Mouse (Mus musculus): Measurements from ENCODE around the gene Cep128.

- TF ChIP-seq CTCF (IDR thresholded peaks at IDR 0.05; ENCODE audit: control insufficient read depth, insufficient read depth, insufficient read length) (no peak), MYOD1 (IDR thresholded peaks at IDR 0.05; ENCODE audit: control insufficient read depth, insufficient read length, low read depth) (no peak), CEBPB (IDR thresholded peaks at IDR 0.05; ENCODE audit: low read depth) (no peak), USF1 (IDR thresholded peaks at IDR 0.05; ENCODE audit: low read depth) (no peak)
Measured at GRCm38 (mm10) chr12:91312591-91312990, 71.6 kb downstream of the Cep128 start.
